Mouse (Mus musculus) limb, embryonic 14.5 days (tissue): ENCODE data around the gene Bcl11b. TPM values are rescaled to one million over a fixed set of nuclear protein-coding genes. Genes with fewer than 3 reads are reported as not detected.

Source experiments
- ATAC-seq: fragments of 200-750 bp; cut with Nextera tagmentation; 2 replicates; pipeline ENCODE4 v1.8.0; 2017; ENCODE audit warnings: low read depth, moderate number of reproducible peaks, moderate TSS enrichment; ENCODE audit not compliant: low FRiP score
- DNase-seq: peaks from one replicate; pipeline ENCODE4 v3.0.0-alpha.2; 2015; ENCODE audit warnings: low spot score
- H3K27ac ChIP-seq: fragments of 300-500 bp; sonication (generic); replicated peaks from 2 replicates; pipeline ENCODE4 v1.5.1; 2014; ENCODE audit warnings: low read depth, mild to moderate bottlenecking, low read length, moderate library complexity, mixed read lengths
- H3K27me3 ChIP-seq: fragments of 300-500 bp; sonication (generic); 2 replicates; pipeline ENCODE4 v1.6.1; 2014; ENCODE audit warnings: low read length, mixed read lengths; ENCODE audit not compliant: control insufficient read depth, insufficient read depth
- H3K36me3 ChIP-seq: fragments of 300-500 bp; sonication (generic); 2 replicates; pipeline ENCODE4 v1.6.1; 2014; ENCODE audit warnings: mild to moderate bottlenecking, low read length, moderate library complexity, mixed read lengths; ENCODE audit not compliant: control insufficient read depth, insufficient read depth
- H3K4me1 ChIP-seq: fragments of 300-500 bp; sonication (generic); 2 replicates; pipeline ENCODE4 v1.6.1; 2014; ENCODE audit warnings: antibody characterized with exemption, low read length, mixed read lengths; ENCODE audit not compliant: control insufficient read depth, insufficient read depth
- H3K4me2 ChIP-seq: fragments of 300-500 bp; sonication (generic); replicated peaks from 2 replicates; pipeline ENCODE4 v1.6.1; 2014; ENCODE audit warnings: low read depth, mild to moderate bottlenecking, low read length, moderate library complexity; ENCODE audit not compliant: severe bottlenecking
- H3K4me3 ChIP-seq: fragments of 300-500 bp; sonication (generic); replicated peaks from 2 replicates; pipeline ENCODE4 v1.5.1; 2014; ENCODE audit warnings: low read length
- H3K9ac ChIP-seq: fragments of 300-500 bp; sonication (generic); 2 replicates; pipeline ENCODE4 v1.6.1; 2014; ENCODE audit warnings: mild to moderate bottlenecking, low read depth, low read length, moderate library complexity; ENCODE audit not compliant: severe bottlenecking
- H3K9me3 ChIP-seq: fragments of 300-500 bp; sonication (generic); 2 replicates; pipeline ENCODE4 v1.6.1; 2016; ENCODE audit warnings: low read length; ENCODE audit not compliant: control insufficient read depth
- POLR2A ChIP-seq: fragments of 200-500 bp; IDR thresholded peaks from 2 replicates; pipeline ENCODE4 v1.8.0; 2012; ENCODE audit warnings: inconsistent platforms, mild to moderate bottlenecking, moderate library complexity, borderline replicate concordance; ENCODE audit not compliant: insufficient read depth, insufficient read length; ENCODE audit errors: extremely low read depth
- WGBS: fragments of 180-500 bp; shearing (Covaris S2); extraction: QIAGEN DNeasy Blood & Tissue Kit; methylation state at CpG from one replicate; pipeline ENCODE4 v1.1.7; 2014; 5-methylcytosine and 5-hydroxymethylcytosine counted together
- polyA plus RNA-seq, 2 experiments: library from polyadenylated mRNA; depleted of rRNA in 1 of 2; stranded (reverse) in 1 of 2; unstranded in 1 of 2; fragments of >200 nt; fragmentation: Nextera tagmentation in 1 of 2; extraction: Ambion mirVana in 1 of 2; gene quantifications; 2 replicates each; pipeline versions ENCODE4 v1.2.1 to v1.2.3; 2012 to 2014

The Bcl11b gene
- polyA plus RNA-seq, 2 experiments = 16.0 to 26.7 TPM

- Histone ChIP-seq H3K27me3 (no peaks in the 10 kb centered on the region), H3K27ac (no peak overlapping the region), H3K4me3 (no peak overlapping the region), H3K4me2 (no peak overlapping the region), H3K9ac (no peak overlapping the region), H3K36me3 (no peaks in the 10 kb centered on the region), H3K9me3 (no peaks in the 10 kb centered on the region), H3K4me1 (no peaks in the 10 kb centered on the region)
- WGBS = 73% methylated on average over 6 of the region's 6 CpGs
- ATAC-seq (no peak), DNase-seq (no peak)
- no peak for TF ChIP-seq POLR2A
Measured at GRCm38 (mm10) chr12:108037446-108037845, 34.0 kb upstream of the Bcl11b start.

- no peak for DNase-seq
- H3K4me1 ChIP-seq = no peaks in the 10 kb centered on the region
- no peaks in the 10 kb centered on the region for H3K27me3 ChIP-seq
- no peak for ATAC-seq
- H3K4me3 ChIP-seq = no peak overlapping the region
- WGBS = 68% methylated on average over 13 of the region's 13 CpGs
- H3K9ac ChIP-seq = no peak overlapping the region
- H3K4me2 ChIP-seq = no peak overlapping the region
- no peaks in the 10 kb centered on the region for H3K9me3 ChIP-seq
- H3K36me3 ChIP-seq = no peaks in the 10 kb centered on the region
- TF ChIP-seq POLR2A = no peak
- H3K27ac ChIP-seq = no peak overlapping the region
Measured at GRCm38 (mm10) chr12:108035412-108036078, 32.1 kb upstream of the Bcl11b start.

DNA sequence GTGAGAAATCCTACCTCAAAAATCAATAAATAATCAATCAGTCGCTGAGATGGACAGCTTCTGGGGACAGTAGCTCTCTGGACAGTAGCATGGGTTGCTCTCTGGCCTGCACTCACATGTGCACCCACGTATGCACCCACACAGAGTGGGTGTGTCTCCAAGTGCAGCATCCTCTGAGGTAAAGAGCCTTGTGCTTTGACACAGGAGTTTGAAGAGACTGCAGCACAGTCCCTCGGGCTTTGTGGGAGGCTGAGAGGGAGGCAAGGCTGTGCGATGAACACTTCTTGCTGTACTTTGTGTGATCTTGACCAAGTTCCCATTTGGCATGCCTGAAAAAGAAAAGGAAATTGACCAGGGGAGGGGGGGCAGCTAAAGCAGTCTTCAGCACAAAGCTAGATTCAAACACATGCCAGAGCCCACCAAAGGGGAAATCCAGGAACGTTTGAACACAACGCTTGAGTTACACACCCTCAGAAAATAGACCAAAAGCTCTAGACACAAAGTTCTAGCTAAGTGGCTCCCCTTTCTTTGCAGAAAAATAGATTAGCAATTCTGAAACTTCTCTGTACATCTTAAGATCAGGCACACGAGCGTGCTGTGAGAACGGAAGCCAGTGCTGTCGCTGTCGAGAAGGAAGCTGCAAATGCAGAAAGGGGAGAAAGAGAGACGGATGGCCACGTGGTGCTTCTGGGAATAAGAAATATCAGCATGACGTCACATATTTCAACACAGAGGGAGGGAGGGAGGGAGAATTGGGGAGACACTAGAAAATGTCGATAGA is 19.6 kb upstream of the Bcl11b start:
- Histone ChIP-seq H3K36me3 (no peaks in the 10 kb centered on the region), H3K9ac (no peak overlapping the region), H3K27me3 (no peaks in the 10 kb centered on the region), H3K4me3 (no peak overlapping the region), H3K9me3 (no peaks in the 10 kb centered on the region), H3K4me2 (no peak overlapping the region), H3K4me1 (no peaks in the 10 kb centered on the region), H3K27ac (no peak overlapping the region)
- no peak for ATAC-seq
- no peak for DNase-seq
- TF ChIP-seq POLR2A = no peak
- WGBS = 77% methylated on average over 15 of the region's 15 CpGs

GRCm38 (mm10) chr12:108012003-108012402 is 8.6 kb upstream of the Bcl11b start:
- Histone ChIP-seq H3K4me1 (no peaks in the 10 kb centered on the region), H3K4me2 (no peak overlapping the region), H3K27ac (no peak overlapping the region), H3K4me3 (no peak overlapping the region), H3K27me3 (no peaks in the 10 kb centered on the region; the same call in 1 of the 2 replicates), H3K9ac (no peak overlapping the region), H3K36me3 (no peaks in the 10 kb centered on the region), H3K9me3 (no peaks in the 10 kb centered on the region)
- no peak for DNase-seq
- TF ChIP-seq POLR2A = no peak
- ATAC-seq = no peak
- 76% methylated on average over 12 of the region's 12 CpGs for WGBS

GRCm38 (mm10) chr12:108010346-108010745 is 6.9 kb upstream of the Bcl11b start:
- no peak overlapping the region for H3K4me2 ChIP-seq

More at GRCm38 (mm10) chr12:108010346-108010745, 6.9 kb upstream of the Bcl11b start:
- DNase-seq (no peak), ATAC-seq (no peak)
- H3K27ac ChIP-seq = no peak overlapping the region
- H3K27me3 ChIP-seq = peaks cover 13% of the 10 kb centered on the region
- no peak overlapping the region for H3K4me3 ChIP-seq
- WGBS = 54% methylated on average over 11 of the region's 11 CpGs
- H3K36me3 ChIP-seq = no peaks in the 10 kb centered on the region
- no peak for TF ChIP-seq POLR2A
- no peaks in the 10 kb centered on the region for H3K9me3 ChIP-seq
- H3K4me1 ChIP-seq = peaks cover 3% of the 10 kb centered on the region
- H3K9ac ChIP-seq = no peak overlapping the region
